Mouse (Mus musculus): ENCODE measurements around the gene Pou5f2.
A peak's percentile ranks its signal among the peaks of the same experiment; 100 is the strongest.

The Pou5f2 gene

DNA sequence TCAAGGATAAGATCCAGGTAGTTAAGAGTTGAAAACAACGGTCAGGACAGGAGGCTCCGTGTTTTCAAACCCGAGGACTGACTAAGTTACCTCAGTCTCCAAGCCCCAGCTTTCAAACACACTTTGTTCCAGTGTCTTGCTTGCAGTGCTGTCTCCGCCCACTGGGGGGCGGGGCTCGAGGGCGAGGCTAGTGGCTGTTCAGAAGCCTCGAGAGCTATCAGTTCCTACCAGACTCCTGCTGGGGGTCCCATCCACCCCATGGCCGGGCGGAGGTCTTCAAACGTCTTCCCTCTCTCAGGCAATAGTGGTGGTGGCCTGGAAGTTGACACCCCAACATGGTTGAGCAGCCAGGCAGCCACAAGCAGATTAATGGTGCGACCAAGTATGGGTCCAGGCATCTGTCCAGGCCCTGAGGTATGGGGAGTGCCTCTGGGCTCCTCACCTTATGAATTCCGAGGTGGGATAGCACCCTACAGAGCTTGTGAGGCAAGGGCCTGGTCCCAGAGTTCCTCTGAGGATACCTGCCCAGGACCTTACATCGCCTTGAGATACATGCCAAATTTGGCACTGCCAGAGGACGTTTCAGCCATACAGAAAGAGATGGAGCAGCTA, at the start of gene Pou5f2:
Pou5f2 (plus strand) TSS at position 220 of the 612 bp plus-strand sequence.
- no peak for DNase-seq (ENCODE audit: low spot score in 2 of 2)

DNA sequence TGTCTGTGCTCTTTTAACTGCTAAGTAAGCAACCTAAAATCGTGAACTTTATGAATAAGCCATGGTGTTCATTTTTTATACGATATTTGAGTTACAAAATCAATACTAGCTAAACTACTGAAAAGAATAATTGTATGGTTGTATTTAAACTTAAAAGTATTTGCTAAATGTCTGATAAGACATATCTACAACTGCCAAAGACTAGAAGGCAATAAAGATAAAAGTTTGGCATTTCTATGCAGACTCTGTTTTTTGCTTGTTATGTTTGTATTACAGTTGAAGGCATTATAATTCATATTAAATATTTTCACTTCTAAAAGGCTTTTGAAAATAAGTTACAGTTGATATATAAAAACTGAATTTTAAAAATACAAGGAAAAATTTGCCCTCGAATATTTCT, 48.5 kb upstream of the Pou5f2 start:
- DNase-seq (ENCODE audit: low spot score in 2 of 2) = no peak

DNA sequence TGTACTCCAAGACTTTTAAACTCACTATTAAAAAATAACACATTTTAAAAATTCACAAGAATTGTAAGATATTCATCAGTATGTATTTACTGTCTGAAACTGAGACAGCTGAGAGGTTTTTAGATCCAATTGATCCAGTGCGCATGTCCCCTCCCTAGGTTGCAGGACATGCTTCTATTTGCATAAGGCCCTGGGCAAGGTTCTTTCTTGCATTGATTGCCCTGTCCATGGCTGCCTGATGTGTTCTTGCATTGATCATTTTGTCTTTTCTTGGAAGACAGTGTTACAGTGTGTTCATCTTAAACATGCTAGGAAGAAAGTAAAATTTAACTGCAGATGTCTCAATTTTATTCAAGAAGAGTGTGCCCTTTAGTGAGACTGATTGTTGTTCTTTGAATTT, 47.6 kb upstream of the Pou5f2 start:
- DNase-seq (ENCODE audit: low spot score in 2 of 2) = no peak

DNA sequence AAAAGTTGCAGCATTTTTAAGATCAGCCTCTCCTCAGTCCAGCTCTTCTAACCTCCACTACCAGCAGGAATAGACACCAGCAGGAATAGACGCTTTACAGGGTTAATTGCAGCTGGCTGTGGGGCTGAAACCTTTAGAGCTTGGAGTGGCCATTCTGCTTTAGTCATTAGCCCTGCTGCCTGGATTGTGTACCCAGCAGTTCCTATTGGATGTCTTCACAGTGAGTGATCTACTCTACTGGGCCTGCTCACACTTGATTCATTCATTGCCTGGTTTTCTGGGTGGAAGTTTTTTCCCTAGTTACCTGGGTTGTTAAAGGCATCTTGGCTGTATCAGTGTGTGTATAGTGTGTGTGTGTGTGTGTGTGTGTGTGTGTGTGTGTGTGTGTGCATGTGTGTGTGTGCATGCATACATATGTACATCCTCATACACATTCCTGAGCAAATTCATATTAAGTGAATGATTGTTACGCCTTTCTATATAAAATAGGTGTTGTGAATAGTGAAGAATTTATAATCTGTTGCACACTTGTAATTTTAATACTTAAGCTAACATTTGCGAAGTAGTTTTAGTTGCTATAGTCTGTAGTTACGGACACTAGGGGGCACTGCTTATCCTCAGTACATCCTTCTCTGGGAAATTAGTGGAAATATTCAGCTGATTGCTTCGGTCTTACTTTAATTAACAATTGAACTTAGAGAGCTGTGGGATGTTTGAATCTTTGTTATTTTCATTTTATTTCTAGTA, 42.4 kb upstream of the Pou5f2 start:
- peak in 1 of 2 experiments; percentile 3 for DNase-seq (ENCODE audit: low spot score in 2 of 2)

DNA sequence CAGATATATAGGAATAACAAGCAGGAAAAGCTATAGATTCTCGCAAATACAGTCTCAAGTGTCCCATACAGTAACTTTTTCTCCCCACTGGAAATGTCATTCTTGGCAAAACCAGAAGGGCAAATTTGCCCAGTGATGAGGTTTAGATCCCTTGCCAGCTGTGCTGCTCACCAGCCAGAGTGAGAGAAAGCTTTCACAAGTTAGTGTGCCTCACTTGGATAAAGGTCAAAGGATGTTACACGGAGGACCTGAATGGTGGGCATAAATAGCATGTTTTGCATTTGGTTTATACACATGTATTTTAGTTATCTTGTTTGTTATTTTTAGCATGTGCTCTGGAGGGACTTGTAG, 41.9 kb upstream of the Pou5f2 start:
- DNase-seq (ENCODE audit: low spot score in 2 of 2) = no peak

DNA sequence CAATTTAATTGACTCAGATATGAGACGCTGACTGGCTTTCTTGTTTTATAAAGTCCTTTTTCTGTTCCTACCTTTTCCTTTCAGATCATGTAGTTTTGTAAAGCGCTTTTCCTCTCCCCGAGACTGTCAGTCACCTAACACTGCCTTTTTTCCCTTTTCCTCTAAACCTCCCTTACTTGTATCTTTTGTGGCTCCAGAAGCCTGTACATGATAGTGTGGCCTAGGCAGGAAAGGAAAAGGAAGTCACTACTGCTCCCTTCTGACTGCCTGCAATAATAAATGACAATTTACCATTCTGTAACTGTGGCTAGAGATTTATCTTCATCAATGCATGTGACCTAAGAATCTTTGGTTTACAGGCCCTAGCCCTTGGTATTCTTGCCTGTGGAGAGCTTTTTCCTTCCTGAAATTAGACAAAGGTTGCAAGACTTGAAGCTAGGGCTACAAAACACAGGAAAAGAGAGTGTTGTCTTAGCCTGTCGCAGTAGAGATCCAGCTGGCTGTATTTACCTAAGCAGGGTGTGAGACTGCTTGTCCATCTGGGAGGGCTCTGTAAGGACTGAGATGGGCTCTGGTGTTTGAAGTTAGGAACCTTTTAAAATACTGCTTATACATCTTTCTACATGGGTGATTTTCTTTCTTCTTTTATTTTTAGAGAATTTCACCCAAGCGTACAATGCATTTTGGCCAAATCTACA, 33.4 kb upstream of the Pou5f2 start:
- DNase-seq (ENCODE audit: low spot score in 2 of 2) = no peak

DNA sequence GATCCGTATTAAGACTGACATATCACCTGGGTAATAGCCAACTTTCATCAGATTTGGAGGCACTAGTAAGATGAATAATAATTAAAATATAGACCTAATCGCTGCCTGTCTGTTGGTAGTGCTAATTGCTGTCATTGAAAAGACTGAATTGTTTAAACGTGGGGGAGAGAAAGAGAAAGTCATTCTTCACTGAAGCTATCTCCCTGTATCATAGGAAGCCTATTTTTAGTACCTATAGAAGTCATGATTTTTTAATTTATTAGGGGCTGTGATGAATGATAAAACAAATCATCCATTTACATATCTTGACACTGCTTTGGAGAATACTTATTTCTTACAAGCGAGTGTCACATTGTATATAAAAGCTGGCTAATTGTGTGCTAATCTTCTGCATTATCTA, 20.1 kb upstream of the Pou5f2 start:
- no peak for DNase-seq (ENCODE audit: low spot score in 2 of 2)

DNA sequence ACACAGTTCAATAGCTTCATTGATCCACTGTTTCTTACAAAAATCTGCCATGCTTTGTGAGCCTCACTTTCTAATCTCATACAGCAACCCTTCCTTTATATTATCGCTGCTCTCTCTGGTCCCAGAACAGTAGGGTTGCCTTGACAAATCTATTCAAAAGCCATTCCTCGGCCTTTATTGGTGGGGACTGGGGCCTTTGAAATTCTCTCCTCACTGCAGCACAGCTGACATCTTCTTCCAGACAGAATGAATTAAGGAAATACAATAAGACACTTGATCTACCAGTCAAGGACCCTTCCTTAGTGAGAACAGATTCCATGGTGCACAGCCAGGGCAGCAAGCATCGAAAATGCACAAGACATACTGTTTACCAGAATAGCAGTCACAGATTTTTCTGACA, 19.4 kb upstream of the Pou5f2 start:
- no peak for DNase-seq (ENCODE audit: low spot score in 2 of 2)

DNA sequence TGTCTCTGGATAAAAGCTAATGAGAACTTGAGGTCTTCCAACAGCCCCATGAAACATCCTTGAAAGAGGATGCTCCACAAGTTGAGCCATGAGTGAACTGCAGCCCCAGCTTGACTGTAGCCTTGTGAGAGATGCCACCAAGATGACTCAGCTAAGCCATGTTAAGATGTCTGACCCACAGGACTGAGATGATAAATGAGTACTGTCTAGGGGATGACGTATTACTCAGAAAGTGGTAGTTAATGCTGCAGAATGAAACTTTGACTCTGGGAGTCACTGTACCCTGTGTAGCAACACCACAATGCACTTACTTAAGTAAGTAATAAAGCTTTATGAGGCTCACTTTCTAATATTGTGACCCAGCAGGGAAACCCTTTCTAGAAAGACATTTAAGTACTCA, 14.5 kb upstream of the Pou5f2 start:
- DNase-seq (ENCODE audit: low spot score in 2 of 2) = no peak

DNA sequence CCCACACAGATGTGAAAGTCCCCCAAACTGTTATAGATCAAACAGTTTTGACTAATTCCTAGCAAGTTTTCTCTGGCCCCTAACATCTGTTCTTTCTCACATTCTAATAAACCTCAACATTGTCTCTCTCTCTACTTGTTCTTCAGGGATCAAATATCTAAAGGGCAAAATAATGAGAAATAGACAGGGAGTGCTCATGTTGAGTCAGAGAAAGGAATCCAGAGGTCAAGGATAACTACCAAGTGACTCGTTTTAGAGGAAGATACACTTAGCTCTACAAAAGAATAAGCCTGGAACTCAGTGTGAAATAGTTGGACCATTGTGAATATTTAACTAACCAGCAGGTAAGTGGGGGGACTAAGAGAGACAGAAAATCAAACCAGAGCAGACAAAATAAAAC, 8.1 kb downstream of the Pou5f2 start:
- no peak for DNase-seq (ENCODE audit: low spot score in 2 of 2)

DNA sequence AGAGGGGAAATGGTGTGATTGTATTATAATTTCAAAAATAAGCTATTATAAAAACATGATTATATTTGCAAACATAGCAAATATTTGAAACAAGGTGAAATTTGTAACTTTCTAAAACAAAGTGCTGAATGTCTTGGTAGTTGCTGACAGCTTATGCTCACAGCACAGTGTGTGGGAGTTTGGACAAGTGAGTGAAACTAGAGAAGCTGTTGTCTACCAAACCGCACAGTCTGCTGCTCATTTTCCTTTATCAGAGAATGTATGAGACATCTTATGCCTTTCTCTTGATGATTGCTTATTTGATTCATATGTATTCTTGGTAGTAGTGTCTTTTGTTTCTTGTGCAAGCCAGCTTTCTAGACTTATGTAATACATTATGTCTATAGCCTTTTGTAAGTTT, 12.5 kb downstream of the Pou5f2 start:
- DNase-seq (ENCODE audit: low spot score in 2 of 2) = no peak

DNA sequence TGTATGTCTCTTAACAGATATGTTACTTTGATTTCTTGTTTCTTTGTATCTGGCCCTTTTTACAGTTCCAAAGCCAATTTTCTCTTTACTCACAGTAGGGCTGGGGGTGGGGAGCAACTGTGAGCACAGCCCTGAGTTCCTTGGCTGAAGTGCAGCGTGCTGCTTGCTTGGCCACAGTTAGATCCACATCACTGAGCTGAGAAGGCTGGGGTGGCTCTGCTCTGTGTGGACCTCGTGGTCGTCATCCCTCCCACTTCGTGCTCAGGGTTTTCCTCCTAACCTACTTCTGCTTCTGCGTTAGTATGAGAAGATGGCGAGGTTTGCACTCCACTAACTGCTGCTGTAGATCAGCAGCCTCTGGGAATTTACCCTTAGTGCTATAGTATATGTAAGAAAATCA, 18.5 kb downstream of the Pou5f2 start:
- DNase-seq (ENCODE audit: low spot score in 2 of 2) = no peak

DNA sequence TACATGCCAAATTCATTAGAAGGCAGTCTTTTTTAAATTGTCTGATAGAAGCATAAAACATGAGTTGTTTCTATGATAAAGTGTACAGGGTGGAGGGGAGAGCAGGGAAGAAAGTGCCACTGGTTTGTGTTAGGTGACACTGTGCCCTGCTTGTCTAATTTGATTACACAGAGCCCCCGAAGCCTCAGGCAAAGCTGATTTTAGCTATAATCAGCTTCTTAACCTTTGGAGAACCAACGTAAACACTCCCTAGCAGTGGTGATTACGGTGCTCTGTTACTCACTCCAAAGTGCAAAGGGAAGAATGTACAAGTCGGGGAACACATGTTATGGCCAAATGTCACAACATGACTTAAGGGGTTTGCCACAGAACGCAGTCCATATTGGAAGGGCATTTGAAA, 20.4 kb downstream of the Pou5f2 start:
- no peak for DNase-seq (ENCODE audit: low spot score in 2 of 2)
